Mouse (Mus musculus): ENCODE results near the gene Cygb.

- TF ChIP-seq MYOG (IDR thresholded peaks at IDR 0.05; ENCODE audit: control insufficient read depth in 1 of 3, insufficient read depth in 1 of 3, insufficient read length in 2 of 3, low read depth in 2 of 3) (no peak), TCF12 (IDR thresholded peaks at IDR 0.05; ENCODE audit: insufficient read depth, poor library complexity, severe bottlenecking) (no peak), POLR2AphosphoS2 (IDR thresholded peaks at IDR 0.05; ENCODE audit: insufficient read length, low read depth) (no peak), MAX (IDR thresholded peaks at IDR 0.05; ENCODE audit: low read depth) (no peak), MYOD1 (IDR thresholded peaks at IDR 0.05; ENCODE audit: control insufficient read depth in 1 of 3, insufficient read length in 2 of 3, low read depth in 2 of 3) (no peak)
Observed at GRCm38 (mm10) chr11:116641731-116642130, 12.4 kb downstream of the Cygb start.
